Comparison of ENCODE assay signal across 12 mouse cellular contexts in genomic region chr4:102446160-102446945, GRCm38 (mm10).
A peak's percentile ranks its signal among the peaks of the same experiment; 100 is the strongest.
DNase-seq lines count a peak whose midpoint lies in the region; ATAC-seq and TF ChIP-seq lines count a peak whose summit lies in the region.
"Had no signal": no experiment of that assay in that cellular context is flagged by ENCODE, and none has a peak within 500 bp of the region (broad histone marks: within the 10 kb centered on the region; RNA-seq: fewer than 3 reads in every experiment).

No protein-coding gene starts in this region.

- no peak overlapping the region for H3K9ac ChIP-seq in heart, embryonic 12.5 days
- H3K9ac ChIP-seq in limb, embryonic 12.5 days (replicated peaks) = no peak overlapping the region
- H3K9ac ChIP-seq: liver, embryonic 14.5 days; neural tube, embryonic 12.5 days had no signal

- no peaks in the 10 kb centered on the region for H3K9me3 ChIP-seq in heart, embryonic 12.5 days (replicated peaks)
- no peaks in the 10 kb centered on the region for H3K9me3 ChIP-seq in limb, embryonic 12.5 days
- H3K9me3 ChIP-seq: midbrain, embryonic 10.5 days; neural tube, embryonic 12.5 days had no signal

- H3K4me3 ChIP-seq in C2C12 (ENCODE audit: insufficient read depth, poor library complexity, severe bottlenecking) = no peak overlapping the region
- no peak overlapping the region for H3K4me3 ChIP-seq in heart, embryonic 12.5 days
- H3K4me3 ChIP-seq in limb, embryonic 12.5 days (replicated peaks) = no peak overlapping the region
- H3K4me3 ChIP-seq: midbrain, embryonic 10.5 days; neural tube, embryonic 12.5 days had no signal

- 59% methylated on average over 8 of the region's 8 CpGs for WGBS in heart, embryonic 12.5 days
- 79% methylated on average over 8 of the region's 8 CpGs for WGBS in limb, embryonic 12.5 days

- H3K4me2 ChIP-seq in heart, embryonic 12.5 days = no peak overlapping the region
- H3K4me2 ChIP-seq in limb, embryonic 12.5 days = no peak overlapping the region
- H3K4me2 ChIP-seq: neural tube, embryonic 12.5 days had no signal

- peak overlapping the region; percentile 71 for H3K27ac ChIP-seq in heart, embryonic 12.5 days (ENCODE audit: poor library complexity, severe bottlenecking)
- H3K27ac ChIP-seq in limb, embryonic 12.5 days = no peak overlapping the region
- H3K27ac ChIP-seq: hindbrain, postnatal 0 days; liver, embryonic 14.5 days; midbrain, embryonic 10.5 days; neural tube, embryonic 12.5 days had no signal

- H3K79me3 ChIP-seq in C2C12 (ENCODE audit: low read depth) = no peaks in the 10 kb centered on the region

- H3ac ChIP-seq in C2C12 (ENCODE audit: control insufficient read depth, insufficient read length, low read depth) = no peak overlapping the region

- peak; percentile 24 for DNase-seq in embryo, embryonic 11 days
- DNase-seq in layer of hippocampus, postnatal 25 days (ENCODE audit: extremely low spot score in 1 of 2, low spot score in 1 of 2) = no peak
- no peak for DNase-seq in gastrocnemius, postnatal 25 days
- DNase-seq: right cerebral cortex, postnatal 14 days had no signal

- TF ChIP-seq CTCF in C2C12 (IDR thresholded peaks at IDR 0.05; ENCODE audit: control insufficient read depth, insufficient read depth, insufficient read length) = no peak

- no peaks in the 10 kb centered on the region for H3K27me3 ChIP-seq in C2C12 (ENCODE audit: control insufficient read depth, insufficient read depth, insufficient read length)
- no peaks in the 10 kb centered on the region for H3K27me3 ChIP-seq in heart, embryonic 12.5 days (replicated peaks)
- no peaks in the 10 kb centered on the region for H3K27me3 ChIP-seq in limb, embryonic 12.5 days
- H3K27me3 ChIP-seq: neural tube, embryonic 12.5 days had no signal

- peaks cover 20% of the 10 kb centered on the region for H3K4me1 ChIP-seq in heart, embryonic 12.5 days (replicated peaks)
- no peaks in the 10 kb centered on the region for H3K4me1 ChIP-seq in limb, embryonic 12.5 days (replicated peaks)
- H3K4me1 ChIP-seq: midbrain, embryonic 10.5 days; neural tube, embryonic 12.5 days had no signal

- ATAC-seq in heart, embryonic 12.5 days (ENCODE audit: insufficient number of reproducible peaks, low FRiP score) = 0 out of 2 replicates have a peak, but pooled peaks have one; percentile 22
- peak; percentile 71; the same call in 1 of the 2 replicates for ATAC-seq in limb, embryonic 12.5 days (ENCODE audit: insufficient number of reproducible peaks, insufficient read depth, low FRiP score, low TSS enrichment, low read depth)
- no peak for ATAC-seq in granulocyte monocyte progenitor cell, adult 5-6 weeks (replicated peaks; ENCODE audit: poor library complexity, severe bottlenecking)
- ATAC-seq: hindbrain, postnatal 0 days had no signal

- no peaks in the 10 kb centered on the region for H3K79me2 ChIP-seq in C2C12 (ENCODE audit: control insufficient read depth, insufficient read depth)

- H3K36me3 ChIP-seq in C2C12 (ENCODE audit: control insufficient read depth, insufficient read depth) = no peaks in the 10 kb centered on the region
- no peaks in the 10 kb centered on the region for H3K36me3 ChIP-seq in heart, embryonic 12.5 days
- H3K36me3 ChIP-seq in limb, embryonic 12.5 days = no peaks in the 10 kb centered on the region
- H3K36me3 ChIP-seq: midbrain, embryonic 10.5 days; neural tube, embryonic 12.5 days had no signal

TF ChIP-seq in C2C12, 6 proteins besides CTCF, POLR2A, EP300 and RAD21:
- peak; percentile 73 for TF ChIP-seq MYOD1 (IDR thresholded peaks at IDR 0.05; ENCODE audit: control insufficient read depth, insufficient read length, low read depth)
- TF ChIP-seq CEBPB (IDR thresholded peaks at IDR 0.05; ENCODE audit: low read depth) = no peak
